Mouse (Mus musculus): Measurements from ENCODE around the gene Evc2.

DNA sequence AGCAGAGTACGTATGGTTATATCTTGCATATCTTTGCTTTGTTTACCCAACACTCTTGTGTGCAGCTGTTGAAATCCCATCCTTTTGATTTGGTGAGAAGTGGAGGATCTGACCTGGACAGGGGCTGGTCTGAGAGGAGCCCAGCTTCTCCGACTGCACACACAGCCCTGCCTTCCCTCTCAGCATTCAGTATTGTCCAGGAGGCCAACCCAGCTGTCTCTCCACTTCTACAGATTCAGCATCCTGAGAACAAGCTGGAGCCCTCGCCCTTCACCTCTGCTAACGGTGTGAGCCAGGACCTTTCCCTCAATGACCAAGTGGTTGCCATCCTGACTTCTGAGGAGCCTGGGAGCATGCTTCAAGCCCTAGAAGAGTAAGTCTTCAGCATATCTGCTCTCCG is 25.0 kb downstream of the Evc2 start:
- TF ChIP-seq CTCF (IDR thresholded peaks at IDR 0.05; ENCODE audit: extremely low read depth, insufficient read depth, insufficient read length, insufficient replicate concordance) (no peak), POLR2A (IDR thresholded peaks at IDR 0.05; ENCODE audit: low read depth, low read length) (no peak)

All from spleen, adult 2 months (tissue).